Mouse (Mus musculus): ENCODE measurements around the gene Nipsnap3a. TPM values are rescaled to one million over a fixed set of nuclear protein-coding genes. Genes with fewer than 3 reads are reported as not detected.

Nipsnap3a gene
- polyA plus RNA-seq, 1 experiment from 2014 or later: not detected

Other genes with a start within 250 kb of the Nipsnap3a start
- gene Olfr275, start 174.7 kb upstream of the Nipsnap3a start, polyA plus RNA-seq (2015; fragmentation: Nextera tagmentation; extraction: Ambion mirVana): not detected in 2 replicates
- not detected in 2 replicates for gene Olfr273, start 130.0 kb upstream of the Nipsnap3a start, polyA plus RNA-seq (2015; fragmentation: Nextera tagmentation; extraction: Ambion mirVana)
- not detected in 2 replicates for gene Olfr272, start 70.1 kb upstream of the Nipsnap3a start, polyA plus RNA-seq (2015; fragmentation: Nextera tagmentation; extraction: Ambion mirVana)
- gene Olfr270, start 24.7 kb upstream of the Nipsnap3a start, polyA plus RNA-seq (2015; fragmentation: Nextera tagmentation; extraction: Ambion mirVana): not detected in 2 replicates
- 42.7 and 47.8 TPM in 2 replicates for gene Nipsnap3b, start 22.6 kb downstream of the Nipsnap3a start, polyA plus RNA-seq (2015; fragmentation: Nextera tagmentation; extraction: Ambion mirVana)
- gene Abca1, start 170.6 kb downstream of the Nipsnap3a start, polyA plus RNA-seq (2015; fragmentation: Nextera tagmentation; extraction: Ambion mirVana): 6.5 and 8.4 TPM in 2 replicates

Data from liver, embryonic 13.5 days (tissue).